Mouse (Mus musculus) embryonic fibroblast, embryonic 13.5 days (primary cell): ENCODE data around the gene Rrnad1.

Experiments
- CTCF ChIP-seq: IDR thresholded peaks from 2 replicates; pipeline ENCODE4 v1.5.1; 2011; ENCODE audit warnings: mild to moderate bottlenecking, control low read depth, low read length, moderate library complexity, borderline replicate concordance; ENCODE audit not compliant: insufficient read depth
- POLR2A ChIP-seq: IDR thresholded peaks from 2 replicates; pipeline ENCODE4 v1.6.1; 2011; ENCODE audit warnings: low read depth, mild to moderate bottlenecking, control low read depth, low read length, moderate library complexity

DNA sequence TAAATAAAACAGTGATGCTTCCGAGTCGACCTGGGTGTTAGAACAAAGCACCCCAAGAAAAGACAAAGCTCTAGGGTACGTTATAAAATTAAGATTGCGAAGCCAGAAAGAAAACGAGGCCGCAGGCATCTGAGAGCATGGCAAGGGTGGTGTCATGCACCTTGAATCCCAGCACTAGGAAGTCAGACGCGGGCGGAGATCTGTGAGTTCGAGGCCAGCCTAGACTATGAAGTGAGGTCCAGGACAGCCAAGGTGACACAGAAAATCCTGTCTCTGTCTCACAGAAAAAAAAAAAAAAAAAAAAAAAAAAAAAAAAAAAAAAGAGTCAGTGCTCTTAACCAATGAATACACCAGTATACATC is 44.5 kb downstream of the Rrnad1 start:
- TF ChIP-seq CTCF (no peak), POLR2A (no peak)
